Mouse (Mus musculus): ENCODE data around the gene Mon1a.

The Mon1a gene

GRCm38 (mm10) chr9:107949184-107949921 is 61.4 kb downstream of the Mon1a start:
- no peak for DNase-seq (ENCODE audit: inconsistent ontology term)

- no peak for DNase-seq (ENCODE audit: inconsistent ontology term)
These were observed 61.9 kb downstream of the Mon1a start, which contains the start of gene Traip for GRCm38 (mm10) chr9:107949922-107950235. Gene Traip, plus strand, starts transcription at chr9:107950136.

- peak; percentile 84 for DNase-seq (ENCODE audit: inconsistent ontology term)
These were observed 62.8 kb downstream of the Mon1a start for GRCm38 (mm10) chr9:107950460-107951355.

All from Muller cell, postnatal 12 days (primary cell).